Mouse (Mus musculus): ENCODE results near the gene Ager. TPM values are rescaled to one million over a fixed set of nuclear protein-coding genes. Genes with fewer than 3 reads are reported as not detected.

Gene Ager
- polyA plus RNA-seq (2015; fragmentation: Nextera tagmentation; extraction: Ambion mirVana): 1.5 and 1.6 TPM in 2 replicates

GRCm38 (mm10) chr17:34597566-34598095 is at the start of gene Ager:
TSS of gene Ager (plus strand) at chr17:34597862.
- H3K36me3 ChIP-seq (ENCODE audit: control insufficient read depth, insufficient read depth): peaks cover 12% of the 10 kb centered on the region
- H3K4me3 ChIP-seq (replicated peaks; ENCODE audit: low read length): no peak within 1 kb of the TSS
- H3K4me1 ChIP-seq (replicated peaks; ENCODE audit: control insufficient read depth, insufficient read depth, low read length): peaks cover 29% of the 10 kb centered on the region
- no peak within 1 kb of the TSS for H3K27ac ChIP-seq (ENCODE audit: low read length)
- H3K27me3 ChIP-seq (replicated peaks; ENCODE audit: control insufficient read depth, insufficient read depth, low read length): no peaks in the 10 kb centered on the region
- no peak within 1 kb of the TSS for H3K4me2 ChIP-seq (ENCODE audit: low read length)
- no peak within 1 kb of the TSS for H3K9ac ChIP-seq (replicated peaks; ENCODE audit: low read depth, low read length)
- no peak for ATAC-seq
- H3K9me3 ChIP-seq (ENCODE audit: control insufficient read depth, low read length): no peaks in the 10 kb centered on the region
- 21% methylated on average over 5 of the region's 6 CpGs for WGBS

- Histone ChIP-seq H3K27me3 (replicated peaks; ENCODE audit: control insufficient read depth, insufficient read depth, low read length) (no peaks in the 10 kb centered on the region), H3K27ac (ENCODE audit: low read length) (no peak overlapping the region), H3K4me3 (replicated peaks; ENCODE audit: low read length) (no peak overlapping the region), H3K4me1 (replicated peaks; ENCODE audit: control insufficient read depth, insufficient read depth, low read length) (no peaks in the 10 kb centered on the region), H3K9me3 (ENCODE audit: control insufficient read depth, low read length) (no peaks in the 10 kb centered on the region), H3K9ac (replicated peaks; ENCODE audit: low read depth, low read length) (no peak overlapping the region), H3K4me2 (ENCODE audit: low read length) (no peak overlapping the region), H3K36me3 (ENCODE audit: control insufficient read depth, insufficient read depth) (no peaks in the 10 kb centered on the region)
- ATAC-seq: no peak
- WGBS: 87% methylated on average over 3 of the region's 3 CpGs
Observed at GRCm38 (mm10) chr17:34549156-34549555, 48.5 kb upstream of the Ager start.

- H3K4me2 ChIP-seq (ENCODE audit: low read length): no peak overlapping the region
- no peaks in the 10 kb centered on the region for H3K9me3 ChIP-seq (ENCODE audit: control insufficient read depth, low read length)
- H3K4me1 ChIP-seq (replicated peaks; ENCODE audit: control insufficient read depth, insufficient read depth, low read length): no peaks in the 10 kb centered on the region
- ATAC-seq: no peak
- no peak overlapping the region for H3K9ac ChIP-seq (replicated peaks; ENCODE audit: low read depth, low read length)
- H3K27me3 ChIP-seq (replicated peaks; ENCODE audit: control insufficient read depth, insufficient read depth, low read length): no peaks in the 10 kb centered on the region
- no peak overlapping the region for H3K4me3 ChIP-seq (replicated peaks; ENCODE audit: low read length)
- no peak overlapping the region for H3K27ac ChIP-seq (ENCODE audit: low read length)
- no peaks in the 10 kb centered on the region for H3K36me3 ChIP-seq (ENCODE audit: control insufficient read depth, insufficient read depth)
- 76% methylated on average over 2 of the region's 2 CpGs for WGBS
Observed at GRCm38 (mm10) chr17:34549843-34550242, 47.8 kb upstream of the Ager start.

GRCm38 (mm10) chr17:34555483-34555882 is 42.2 kb upstream of the Ager start:
- H3K4me1 ChIP-seq (replicated peaks; ENCODE audit: control insufficient read depth, insufficient read depth, low read length): no peaks in the 10 kb centered on the region
- 29% methylated on average over 5 of the region's 5 CpGs for WGBS

GRCm38 (mm10) chr17:34556406-34556805 is 41.3 kb upstream of the Ager start:
- Histone ChIP-seq H3K9me3 (ENCODE audit: control insufficient read depth, low read length) (no peaks in the 10 kb centered on the region), H3K9ac (replicated peaks; ENCODE audit: low read depth, low read length) (no peak overlapping the region), H3K27ac (ENCODE audit: low read length) (no peak overlapping the region), H3K4me2 (ENCODE audit: low read length) (no peak overlapping the region), H3K4me3 (replicated peaks; ENCODE audit: low read length) (no peak overlapping the region), H3K27me3 (replicated peaks; ENCODE audit: control insufficient read depth, insufficient read depth, low read length) (no peaks in the 10 kb centered on the region), H3K36me3 (ENCODE audit: control insufficient read depth, insufficient read depth) (no peaks in the 10 kb centered on the region), H3K4me1 (replicated peaks; ENCODE audit: control insufficient read depth, insufficient read depth, low read length) (no peaks in the 10 kb centered on the region)
- WGBS: 81% methylated on average over 8 of the region's 8 CpGs
- ATAC-seq: no peak

More at GRCm38 (mm10) chr17:34555483-34555882, 42.2 kb upstream of the Ager start:
- no peak overlapping the region for H3K27ac ChIP-seq (ENCODE audit: low read length)
- H3K9ac ChIP-seq (replicated peaks; ENCODE audit: low read depth, low read length): no peak overlapping the region
- H3K4me3 ChIP-seq (replicated peaks; ENCODE audit: low read length): no peak overlapping the region
- no peaks in the 10 kb centered on the region for H3K36me3 ChIP-seq (ENCODE audit: control insufficient read depth, insufficient read depth)
- H3K9me3 ChIP-seq (ENCODE audit: control insufficient read depth, low read length): no peaks in the 10 kb centered on the region
- H3K4me2 ChIP-seq (ENCODE audit: low read length): no peak overlapping the region
- H3K27me3 ChIP-seq (replicated peaks; ENCODE audit: control insufficient read depth, insufficient read depth, low read length): no peaks in the 10 kb centered on the region
- no peak for ATAC-seq

GRCm38 (mm10) chr17:34557411-34557810 is 40.3 kb upstream of the Ager start:
- Histone ChIP-seq H3K9me3 (ENCODE audit: control insufficient read depth, low read length) (no peaks in the 10 kb centered on the region), H3K36me3 (ENCODE audit: control insufficient read depth, insufficient read depth) (no peaks in the 10 kb centered on the region), H3K27ac (ENCODE audit: low read length) (no peak overlapping the region), H3K4me2 (ENCODE audit: low read length) (no peak overlapping the region), H3K4me1 (replicated peaks; ENCODE audit: control insufficient read depth, insufficient read depth, low read length) (no peaks in the 10 kb centered on the region), H3K4me3 (replicated peaks; ENCODE audit: low read length) (no peak overlapping the region), H3K9ac (replicated peaks; ENCODE audit: low read depth, low read length) (no peak overlapping the region), H3K27me3 (replicated peaks; ENCODE audit: control insufficient read depth, insufficient read depth, low read length) (no peaks in the 10 kb centered on the region)
- 79% methylated on average over 11 of the region's 11 CpGs for WGBS
- no peak for ATAC-seq

- no peak overlapping the region for H3K4me3 ChIP-seq (replicated peaks; ENCODE audit: low read length)
- no peak overlapping the region for H3K4me2 ChIP-seq (ENCODE audit: low read length)
- no peak overlapping the region for H3K9ac ChIP-seq (replicated peaks; ENCODE audit: low read depth, low read length)
- 87% methylated on average over 7 of the region's 7 CpGs for WGBS
- H3K27me3 ChIP-seq (replicated peaks; ENCODE audit: control insufficient read depth, insufficient read depth, low read length): no peaks in the 10 kb centered on the region
- H3K9me3 ChIP-seq (ENCODE audit: control insufficient read depth, low read length): no peaks in the 10 kb centered on the region
- no peaks in the 10 kb centered on the region for H3K36me3 ChIP-seq (ENCODE audit: control insufficient read depth, insufficient read depth)
- no peak for ATAC-seq
- H3K27ac ChIP-seq (ENCODE audit: low read length): no peak overlapping the region
- H3K4me1 ChIP-seq (replicated peaks; ENCODE audit: control insufficient read depth, insufficient read depth, low read length): no peaks in the 10 kb centered on the region
Observed at GRCm38 (mm10) chr17:34559116-34559515, 38.5 kb upstream of the Ager start.

GRCm38 (mm10) chr17:34559895-34560294 is 37.8 kb upstream of the Ager start:
- Histone ChIP-seq H3K4me3 (replicated peaks; ENCODE audit: low read length) (no peak overlapping the region), H3K9me3 (ENCODE audit: control insufficient read depth, low read length) (no peaks in the 10 kb centered on the region), H3K9ac (replicated peaks; ENCODE audit: low read depth, low read length) (no peak overlapping the region), H3K4me2 (ENCODE audit: low read length) (no peak overlapping the region), H3K27me3 (replicated peaks; ENCODE audit: control insufficient read depth, insufficient read depth, low read length) (no peaks in the 10 kb centered on the region), H3K27ac (ENCODE audit: low read length) (no peak overlapping the region), H3K36me3 (ENCODE audit: control insufficient read depth, insufficient read depth) (no peaks in the 10 kb centered on the region), H3K4me1 (replicated peaks; ENCODE audit: control insufficient read depth, insufficient read depth, low read length) (no peaks in the 10 kb centered on the region)
- 25% methylated on average over 15 of the region's 15 CpGs for WGBS
- no peak for ATAC-seq

- no peak overlapping the region for H3K9ac ChIP-seq (replicated peaks; ENCODE audit: low read depth, low read length)
- no peaks in the 10 kb centered on the region for H3K4me1 ChIP-seq (replicated peaks; ENCODE audit: control insufficient read depth, insufficient read depth, low read length)
- no peaks in the 10 kb centered on the region for H3K36me3 ChIP-seq (ENCODE audit: control insufficient read depth, insufficient read depth)
- H3K9me3 ChIP-seq (ENCODE audit: control insufficient read depth, low read length): no peaks in the 10 kb centered on the region
- H3K27me3 ChIP-seq (replicated peaks; ENCODE audit: control insufficient read depth, insufficient read depth, low read length): no peaks in the 10 kb centered on the region
- WGBS: 93% methylated on average over 6 of the region's 6 CpGs
- no peak overlapping the region for H3K27ac ChIP-seq (ENCODE audit: low read length)
- no peak overlapping the region for H3K4me2 ChIP-seq (ENCODE audit: low read length)
- H3K4me3 ChIP-seq (replicated peaks; ENCODE audit: low read length): no peak overlapping the region
- ATAC-seq: no peak
Observed at GRCm38 (mm10) chr17:34560438-34560837, 37.2 kb upstream of the Ager start.

- Histone ChIP-seq H3K4me1 (replicated peaks; ENCODE audit: control insufficient read depth, insufficient read depth, low read length) (no peaks in the 10 kb centered on the region), H3K27me3 (replicated peaks; ENCODE audit: control insufficient read depth, insufficient read depth, low read length) (no peaks in the 10 kb centered on the region), H3K9me3 (ENCODE audit: control insufficient read depth, low read length) (no peaks in the 10 kb centered on the region), H3K4me2 (ENCODE audit: low read length) (no peak overlapping the region), H3K36me3 (ENCODE audit: control insufficient read depth, insufficient read depth) (no peaks in the 10 kb centered on the region), H3K27ac (ENCODE audit: low read length) (no peak overlapping the region), H3K4me3 (replicated peaks; ENCODE audit: low read length) (no peak overlapping the region), H3K9ac (replicated peaks; ENCODE audit: low read depth, low read length) (no peak overlapping the region)
- no peak for ATAC-seq
- WGBS: 41% methylated on average over 8 of the region's 8 CpGs
Observed at GRCm38 (mm10) chr17:34561200-34561599, 36.5 kb upstream of the Ager start.
